Mouse (Mus musculus) liver, postnatal 0 days (tissue): ENCODE results near the gene Rapgefl1.

ENCODE experiments used
- CTCF ChIP-seq: sonication (generic); IDR thresholded peaks from 2 replicates; pipeline ENCODE4 v1.5.1; 2016; ENCODE audit warnings: antibody characterized with exemption, low read depth
- EP300 ChIP-seq: IDR thresholded peaks from 2 replicates; pipeline ENCODE4 v1.6.1; 2016; ENCODE audit warnings: antibody characterized with exemption, low read depth, mild to moderate bottlenecking

DNA sequence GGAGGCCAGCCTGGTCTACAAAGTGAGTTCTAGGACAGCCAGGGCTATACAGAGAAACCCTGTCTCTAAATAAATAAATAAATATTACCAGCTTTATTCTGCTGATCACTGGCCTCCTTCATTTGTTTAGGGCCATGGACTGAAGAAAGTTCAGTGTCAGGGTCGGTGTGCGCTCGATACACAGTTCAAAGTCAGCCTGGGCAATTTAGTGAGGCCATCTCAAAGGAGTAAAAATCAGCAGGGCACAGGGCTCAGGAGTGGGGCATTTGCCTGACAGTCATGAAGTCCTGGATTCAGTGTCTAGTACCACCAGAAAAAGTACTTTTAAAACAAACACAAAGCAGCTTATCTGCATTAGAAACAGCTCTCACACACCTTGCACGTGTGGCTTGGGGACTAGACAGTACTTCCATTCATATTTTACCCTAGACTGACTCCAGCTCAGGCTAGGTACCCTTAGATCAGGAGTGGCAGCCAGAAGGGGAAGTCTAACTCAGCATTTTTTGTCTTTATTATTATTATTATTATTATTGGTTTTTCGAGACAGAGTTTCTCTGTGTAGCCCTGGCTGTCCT is 45.9 kb upstream of the Rapgefl1 start:
- TF ChIP-seq EP300 (no peak), CTCF (no peak)
